Mouse (Mus musculus): Measurements from ENCODE around the gene Castor2.

Castor2 gene

GRCm38 (mm10) chr5:134099496-134100211 lies at the start of gene Castor2:
Gene Castor2 (plus strand): TSS chr5:134099711.
- peak; percentile 95 for DNase-seq (ENCODE audit: low read depth, low spot score)

GRCm38 (mm10) chr5:134050711-134051110 lies 48.8 kb upstream of the Castor2 start:
- no peak for DNase-seq (ENCODE audit: low read depth, low spot score)

- DNase-seq (ENCODE audit: low read depth, low spot score): peak; percentile 57
Observed at GRCm38 (mm10) chr5:134052614-134053013, 46.9 kb upstream of the Castor2 start.

- DNase-seq (ENCODE audit: low read depth, low spot score): no peak
Observed at GRCm38 (mm10) chr5:134054496-134054895, 45.0 kb upstream of the Castor2 start.

GRCm38 (mm10) chr5:134058793-134059352 lies 40.6 kb upstream of the Castor2 start:
- DNase-seq (ENCODE audit: low read depth, low spot score): no peak

- DNase-seq (ENCODE audit: low read depth, low spot score): peak; percentile 88
Observed at GRCm38 (mm10) chr5:134063362-134064064, 36.0 kb upstream of the Castor2 start.

- DNase-seq (ENCODE audit: low read depth, low spot score): no peak
Observed at GRCm38 (mm10) chr5:134066261-134066660, 33.2 kb upstream of the Castor2 start.

GRCm38 (mm10) chr5:134067924-134068323 lies 31.6 kb upstream of the Castor2 start:
- DNase-seq (ENCODE audit: low read depth, low spot score): peak; percentile 51

GRCm38 (mm10) chr5:134073512-134074041 lies 25.9 kb upstream of the Castor2 start:
- DNase-seq (ENCODE audit: low read depth, low spot score): no peak

- no peak for DNase-seq (ENCODE audit: low read depth, low spot score)
Observed at GRCm38 (mm10) chr5:134074368-134074767, 25.1 kb upstream of the Castor2 start.

GRCm38 (mm10) chr5:134076175-134076574 lies 23.3 kb upstream of the Castor2 start:
- DNase-seq (ENCODE audit: low read depth, low spot score): peak; percentile 83

- no peak for DNase-seq (ENCODE audit: low read depth, low spot score)
Observed at GRCm38 (mm10) chr5:134080685-134081548, 18.6 kb upstream of the Castor2 start.

GRCm38 (mm10) chr5:134085227-134085626 lies 14.3 kb upstream of the Castor2 start:
- DNase-seq (ENCODE audit: low read depth, low spot score): peak; percentile 69

GRCm38 (mm10) chr5:134085887-134086639 lies 13.4 kb upstream of the Castor2 start:
- no peak for DNase-seq (ENCODE audit: low read depth, low spot score)

GRCm38 (mm10) chr5:134087211-134087610 lies 12.3 kb upstream of the Castor2 start:
- no peak for DNase-seq (ENCODE audit: low read depth, low spot score)

GRCm38 (mm10) chr5:134095766-134096165 lies 3.7 kb upstream of the Castor2 start:
- no peak for DNase-seq (ENCODE audit: low read depth, low spot score)

GRCm38 (mm10) chr5:134098341-134098902 lies 1.1 kb upstream of the Castor2 start:
- no peak for DNase-seq (ENCODE audit: low read depth, low spot score)

- DNase-seq (ENCODE audit: low read depth, low spot score): no peak
Observed at GRCm38 (mm10) chr5:134098976-134099375, 535 bp upstream of the Castor2 start.

- peak; percentile 21 for DNase-seq (ENCODE audit: low read depth, low spot score)
Observed at GRCm38 (mm10) chr5:134100232-134100771, 791 bp downstream of the Castor2 start.

- no peak for DNase-seq (ENCODE audit: low read depth, low spot score)
Observed at GRCm38 (mm10) chr5:134101322-134101721, 1.8 kb downstream of the Castor2 start.
